Mouse (Mus musculus) lung, adult 2 months (tissue): ENCODE measurements around the gene Prkca.

Source experiments
- CTCF ChIP-seq: fragments of 200-500 bp; IDR thresholded peaks from 2 replicates; pipeline ENCODE4 v1.5.1; 2011; ENCODE audit warnings: mild to moderate bottlenecking, low read length, control low read depth; ENCODE audit not compliant: insufficient read depth
- POLR2A ChIP-seq: fragments of 200-500 bp; IDR thresholded peaks from 2 replicates; pipeline ENCODE4 v1.6.1; 2011; ENCODE audit warnings: low read depth, mild to moderate bottlenecking, control low read depth, low read length, borderline replicate concordance; ENCODE audit errors: extremely low read depth

GRCm38 (mm10) chr11:108247121-108247863 lies 96.4 kb downstream of the Prkca start:
- no peak for TF ChIP-seq POLR2A
- no peak for TF ChIP-seq CTCF
